Mouse (Mus musculus) thymus, adult 18-20 months (tissue): ENCODE results near the gene Lypd8.
A peak's percentile ranks its signal among the peaks of the same experiment; 100 is the strongest.
"Not testable (repeated sequence)": the region's sequence is repeated elsewhere in the genome, so short reads cannot be mapped to it uniquely, and the experiment has no call there.

Source experiments
- DNase-seq, 2 experiments: peaks; one replicate each; pipeline ENCODE4 v3.0.0; 2022; ENCODE audit warnings: mixed read lengths in 2 of 2

The Lypd8 gene

DNA sequence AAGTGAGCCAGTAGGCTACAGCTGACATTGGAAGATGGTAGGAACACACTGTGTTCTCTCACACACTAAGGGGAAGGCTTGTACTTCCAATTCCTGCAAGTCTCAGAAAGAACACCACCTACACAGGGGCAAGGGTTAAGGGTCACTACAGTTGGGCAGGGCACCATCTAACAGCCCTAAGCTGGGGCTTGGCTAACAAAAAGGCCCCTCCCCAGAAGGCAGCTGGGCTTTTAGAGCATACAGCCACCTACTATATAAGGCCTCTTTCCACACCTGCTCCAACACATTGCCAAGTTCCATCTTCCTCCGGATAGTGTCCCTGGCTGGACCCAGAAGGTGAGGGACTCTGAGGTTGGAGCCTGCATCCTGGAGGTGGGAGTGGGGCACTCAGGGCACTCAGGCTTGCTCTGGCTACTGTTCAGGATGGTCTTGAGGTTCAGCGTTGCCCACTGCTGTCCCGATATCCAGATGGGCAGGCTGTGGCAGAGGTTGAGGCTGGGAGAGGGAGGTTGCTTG is at the start of gene Lypd8:
Lypd8 (plus strand) TSS at position 281 of the 516 bp plus-strand sequence.
- no peak for DNase-seq

DNA sequence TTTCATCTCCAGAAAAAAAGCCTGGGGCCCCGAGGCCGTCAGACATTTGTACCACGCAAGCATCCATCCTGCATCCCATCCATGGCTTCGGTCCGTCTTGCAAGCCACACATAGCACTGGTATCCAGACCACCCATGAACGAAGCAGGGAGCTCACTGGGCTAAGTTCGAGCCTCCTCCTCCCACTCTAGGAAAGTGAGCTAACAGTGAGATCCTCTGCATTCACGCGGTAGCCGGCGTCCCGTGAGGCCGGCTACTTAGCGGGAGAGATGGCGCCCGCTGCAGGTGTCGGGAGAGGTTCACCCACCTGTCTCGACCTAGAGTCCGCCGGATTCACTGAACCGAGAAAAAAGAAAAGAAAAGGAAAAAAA is 49.0 kb upstream of the Lypd8 start:
- DNase-seq = peak in 1 of 2 experiments; percentile 30

DNA sequence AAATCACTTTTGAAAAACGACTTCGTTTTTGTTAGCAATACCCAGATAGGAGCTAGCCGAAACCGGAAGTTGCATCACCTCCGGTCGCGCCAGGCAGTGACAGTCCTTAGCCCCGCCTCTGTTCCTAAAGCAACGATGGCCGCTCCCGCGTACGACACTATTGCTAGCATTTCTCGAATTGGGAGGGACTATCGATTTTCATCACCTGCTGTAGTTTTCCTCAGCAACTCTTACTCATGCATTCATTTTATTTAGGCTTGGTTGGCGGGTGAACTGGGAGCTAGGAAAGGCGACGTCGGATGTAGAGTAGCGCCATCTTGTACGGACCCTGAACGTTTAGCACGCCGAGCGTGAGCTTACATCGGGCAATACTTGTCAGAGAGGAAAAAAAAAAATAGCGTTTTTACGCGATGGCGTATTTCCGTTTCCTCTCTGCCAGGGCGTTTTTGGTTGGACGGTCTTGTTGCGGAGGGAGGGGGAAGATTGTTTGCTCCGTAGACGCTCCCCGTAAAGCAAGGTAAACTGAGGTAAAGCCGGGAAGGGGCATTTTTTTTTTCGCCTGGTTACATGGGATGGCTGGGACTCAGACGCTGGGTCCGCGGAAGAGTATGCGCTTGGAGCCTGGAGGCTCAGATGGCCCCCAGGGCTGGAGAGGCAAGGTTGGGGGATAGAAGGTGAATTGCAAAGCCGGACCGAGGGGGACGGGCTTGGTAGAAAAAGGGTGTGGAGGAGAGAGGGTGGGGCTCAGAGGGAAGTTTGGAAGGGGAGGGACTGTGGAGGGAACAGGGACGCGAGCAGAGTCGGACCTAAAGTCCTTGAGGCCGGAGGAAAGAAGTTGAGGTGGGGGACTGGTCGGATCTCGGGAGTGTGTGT is 48.3 kb upstream of the Lypd8 start, which contains the start of the genes Zfp672 and Sh3bp5l:
Zfp672 (minus strand) TSS at position 64 of the 873 bp plus-strand sequence.
Sh3bp5l (plus strand) TSS at position 449 of the 873 bp plus-strand sequence.
- DNase-seq = peak; percentile 70 to 84

DNA sequence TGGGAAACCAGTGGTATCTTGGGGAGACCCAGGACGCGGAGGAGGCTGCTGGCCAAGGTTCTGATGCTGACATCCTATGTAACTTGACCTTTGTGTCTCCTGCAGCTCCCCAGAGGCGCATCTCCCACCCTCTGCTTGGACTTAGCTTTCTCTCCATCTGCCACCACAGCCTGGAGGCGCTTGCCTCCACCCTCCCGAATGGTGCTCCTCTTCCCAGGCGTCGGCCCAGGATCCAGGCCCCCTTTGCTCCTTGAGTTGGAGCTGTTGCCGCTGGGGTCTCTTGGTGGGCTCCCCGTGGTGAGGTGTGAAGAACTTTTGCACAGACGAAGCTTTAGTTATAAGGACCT is 47.7 kb upstream of the Lypd8 start:
- DNase-seq = no peak

DNA sequence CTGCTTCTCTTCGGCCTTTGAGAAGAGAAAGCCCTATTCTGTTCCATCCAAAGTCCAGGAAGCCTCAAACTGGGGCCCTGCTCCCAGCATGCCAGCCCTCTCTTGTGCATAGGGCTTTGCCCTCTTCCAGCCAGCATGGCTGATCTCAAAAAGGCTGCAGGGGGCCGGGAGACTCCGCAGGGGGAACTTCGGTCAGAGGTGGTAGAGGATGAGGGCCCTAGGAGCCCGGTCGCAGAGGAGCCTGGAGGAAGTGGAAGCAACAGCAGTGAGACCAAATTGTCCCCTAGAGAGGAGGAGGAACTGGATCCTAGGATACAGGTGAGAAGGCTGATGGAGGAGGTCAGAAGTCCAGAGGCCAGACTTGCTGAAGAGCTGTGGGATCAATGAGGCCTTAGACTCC is 47.3 kb upstream of the Lypd8 start:
- no peak for DNase-seq

DNA sequence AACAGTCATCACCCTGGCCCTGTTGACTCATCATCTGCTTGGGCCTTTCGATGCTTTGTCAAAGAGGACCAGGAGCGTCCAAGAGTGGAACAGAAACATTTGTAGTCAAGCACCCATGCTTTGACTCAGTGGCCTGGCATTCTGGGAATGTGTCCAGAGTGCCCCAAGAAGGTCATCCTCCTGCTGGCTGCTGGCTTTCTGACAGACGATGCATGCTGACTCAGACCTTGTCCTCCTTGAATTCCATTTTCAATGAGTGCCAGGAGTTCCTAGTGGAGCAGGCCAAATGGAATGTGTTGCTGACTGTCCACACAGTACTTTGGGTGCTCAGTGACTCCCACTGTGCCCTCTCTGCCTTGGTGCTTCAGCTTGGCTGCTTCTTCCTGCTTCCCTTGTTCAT is 44.1 kb upstream of the Lypd8 start:
- no peak for DNase-seq

DNA sequence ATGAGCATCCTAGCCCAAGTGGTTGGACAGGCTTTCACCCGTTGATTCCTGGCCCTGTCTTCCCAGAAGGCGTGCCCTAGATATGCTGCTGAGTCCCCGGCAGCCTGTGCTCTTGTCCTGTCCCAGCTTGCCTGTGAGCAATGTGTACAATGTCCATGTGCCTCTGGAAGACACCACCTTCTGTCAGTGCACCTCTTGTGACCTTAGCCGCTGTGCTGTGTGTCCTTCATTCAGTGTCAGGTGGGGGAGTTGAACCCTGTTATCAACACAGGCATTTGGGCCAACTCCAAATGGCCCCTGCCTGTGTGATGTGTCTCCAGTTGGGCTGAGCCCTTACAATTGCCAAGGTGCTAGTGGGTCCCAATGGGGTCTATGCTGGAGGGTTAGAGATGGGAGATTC is 32.1 kb upstream of the Lypd8 start:
- no peak for DNase-seq

DNA sequence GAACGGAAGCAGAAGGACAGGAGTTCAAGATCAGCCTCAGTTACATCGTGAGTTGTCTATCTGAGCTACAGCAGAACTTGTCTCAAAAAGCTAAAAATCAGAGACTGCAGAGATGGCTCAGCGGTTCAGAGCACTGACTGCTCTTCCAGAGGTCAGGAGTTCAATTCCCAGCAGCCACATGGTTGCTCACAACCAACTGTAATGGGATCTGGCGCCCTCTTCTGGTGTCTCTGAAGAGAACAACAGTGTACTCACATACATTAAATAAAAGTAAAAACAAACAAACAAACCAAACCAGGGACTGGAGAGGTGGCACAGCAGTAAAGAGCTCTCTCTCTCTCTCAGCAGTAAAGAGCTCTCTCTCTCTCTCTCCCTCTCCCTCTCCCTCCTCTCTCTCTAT is 28.2 kb upstream of the Lypd8 start:
- no peak for DNase-seq

DNA sequence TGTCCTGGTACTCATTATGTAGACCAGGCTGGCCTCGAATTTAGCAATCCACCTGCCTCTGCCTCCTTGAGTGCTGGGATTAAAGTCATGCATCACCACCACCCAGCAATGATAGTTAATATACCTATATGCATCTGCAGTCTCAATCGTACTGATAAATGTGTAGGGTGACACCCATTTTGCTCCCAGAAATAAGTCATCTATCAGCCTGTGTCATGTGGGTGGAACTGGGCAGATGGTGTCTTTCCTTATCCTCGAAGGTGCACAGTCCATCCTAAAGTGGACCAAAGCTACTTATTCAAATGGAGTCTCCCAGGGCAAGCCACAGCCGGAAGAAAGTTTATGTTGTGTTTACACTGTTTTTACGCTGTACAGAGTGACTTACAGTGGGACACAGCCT is 27.7 kb upstream of the Lypd8 start:
- no peak for DNase-seq

DNA sequence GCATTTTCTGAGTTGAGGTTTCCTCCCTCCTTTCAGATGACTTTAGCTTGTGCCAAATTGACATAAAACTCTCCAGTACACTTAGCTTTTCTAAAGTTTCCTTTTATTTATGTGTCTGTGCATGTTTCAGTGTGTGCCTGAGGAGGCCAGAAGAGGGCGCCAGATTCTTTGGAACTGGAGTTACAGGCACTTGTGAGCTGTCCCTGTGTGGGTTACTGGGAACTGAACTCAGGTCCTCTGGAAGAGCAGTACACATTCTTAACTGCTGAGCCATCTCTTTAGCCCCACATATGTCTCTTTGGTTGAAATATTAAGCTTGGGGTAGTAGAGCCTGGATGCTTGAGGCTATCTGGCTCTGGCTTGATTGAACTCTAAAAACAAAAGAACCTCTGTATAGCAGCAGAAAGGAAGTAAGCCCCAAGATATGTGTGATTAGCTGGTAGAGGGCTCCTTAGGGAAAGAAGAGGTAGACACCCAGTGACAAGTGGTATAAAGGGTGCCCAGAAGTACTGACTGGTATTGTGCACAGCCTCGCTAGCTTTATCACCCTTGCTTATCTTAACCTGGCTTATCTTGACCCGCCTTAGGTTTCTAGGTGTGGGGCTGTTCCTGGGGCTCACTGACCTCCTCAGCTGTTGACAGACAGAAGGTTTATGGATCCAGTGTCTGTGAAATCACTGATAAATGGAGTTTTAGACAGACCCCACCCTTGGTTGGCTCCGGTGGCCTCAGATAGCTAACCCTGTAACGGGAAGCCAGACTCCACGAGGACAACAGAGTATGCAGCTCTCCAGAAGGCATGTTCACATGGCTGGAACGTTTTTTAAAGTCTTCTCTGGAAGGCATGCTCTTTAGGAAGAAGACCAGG is 25.9 kb upstream of the Lypd8 start:
- no peak for DNase-seq

DNA sequence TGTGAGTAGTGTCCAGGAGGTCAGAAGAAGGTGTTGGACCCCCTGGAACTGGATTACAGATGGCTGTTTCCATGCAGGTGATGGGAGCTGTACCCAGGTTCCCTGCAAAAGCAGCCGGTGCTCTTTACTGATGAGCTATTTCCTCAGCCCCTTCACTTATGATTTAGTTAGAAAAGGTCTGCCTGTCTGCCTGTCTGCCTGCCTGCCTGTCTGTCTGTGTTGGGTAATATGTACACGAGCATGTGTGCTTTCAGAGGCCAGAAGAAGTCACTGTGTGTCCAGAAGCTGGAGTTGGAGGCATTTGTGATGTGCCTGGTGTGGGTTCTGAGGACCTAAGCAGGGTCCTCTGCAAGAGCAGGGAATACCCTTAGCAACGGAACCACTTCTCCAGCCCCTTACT is 25.1 kb upstream of the Lypd8 start:
- no peak for DNase-seq

DNA sequence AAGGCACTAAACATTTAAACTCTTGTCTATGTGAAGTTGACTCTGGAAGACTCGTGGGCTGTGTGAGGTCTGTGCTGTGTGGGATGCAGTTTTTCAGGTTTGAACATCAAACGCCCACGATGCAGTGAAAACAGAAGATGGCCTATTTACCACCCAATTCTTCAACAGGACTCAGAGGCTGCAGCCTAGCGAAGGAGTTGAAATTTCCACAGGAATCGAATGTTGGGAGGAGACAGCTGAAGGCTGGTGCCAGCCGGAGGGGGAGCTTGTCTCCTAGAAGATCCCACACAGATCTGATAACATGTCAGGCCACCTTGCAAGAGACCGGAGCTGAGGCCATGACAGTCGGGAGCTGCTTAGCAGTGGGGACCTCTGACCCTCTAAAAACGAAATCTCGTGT is 24.4 kb upstream of the Lypd8 start:
- DNase-seq = no peak

DNA sequence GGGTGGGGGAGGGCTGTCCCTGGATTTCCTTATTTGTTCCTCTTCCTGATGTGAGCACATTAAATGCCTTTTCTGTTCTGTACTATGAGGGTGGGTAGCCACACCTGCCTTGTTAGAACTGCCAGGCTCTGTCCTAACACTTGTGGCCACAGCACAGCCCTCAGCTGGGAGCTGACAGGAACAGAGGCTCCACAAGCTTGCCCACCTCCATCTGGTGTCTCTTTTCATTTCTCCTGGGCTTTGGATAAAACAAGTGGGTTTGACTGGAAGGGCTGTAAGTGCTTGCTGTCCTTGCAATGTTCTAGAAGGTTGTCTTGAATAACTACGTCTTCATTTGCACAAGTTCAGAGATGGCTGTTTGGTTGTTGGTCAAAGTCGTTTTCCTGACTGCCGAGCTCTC is 23.9 kb upstream of the Lypd8 start:
- DNase-seq = no peak

DNA sequence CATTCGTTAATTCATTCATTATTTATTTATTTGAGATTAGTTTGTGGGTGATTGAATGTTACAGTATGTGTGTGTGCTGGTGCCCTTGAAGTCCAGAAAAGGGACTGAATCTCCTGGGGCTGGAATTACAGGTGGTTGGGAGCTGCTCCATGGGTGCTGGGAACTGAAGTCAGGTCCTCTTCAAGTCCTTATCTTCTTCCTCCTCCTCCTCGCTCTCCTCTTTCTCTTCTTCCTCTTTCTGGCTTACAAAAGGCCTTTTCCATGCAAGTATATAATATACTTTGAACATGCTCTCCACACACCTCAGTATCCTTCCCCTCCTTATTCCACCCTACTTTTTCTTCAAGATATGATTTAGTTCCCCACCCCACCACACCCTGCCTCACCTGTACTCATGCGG is 21.8 kb upstream of the Lypd8 start:
- DNase-seq = no peak

DNA sequence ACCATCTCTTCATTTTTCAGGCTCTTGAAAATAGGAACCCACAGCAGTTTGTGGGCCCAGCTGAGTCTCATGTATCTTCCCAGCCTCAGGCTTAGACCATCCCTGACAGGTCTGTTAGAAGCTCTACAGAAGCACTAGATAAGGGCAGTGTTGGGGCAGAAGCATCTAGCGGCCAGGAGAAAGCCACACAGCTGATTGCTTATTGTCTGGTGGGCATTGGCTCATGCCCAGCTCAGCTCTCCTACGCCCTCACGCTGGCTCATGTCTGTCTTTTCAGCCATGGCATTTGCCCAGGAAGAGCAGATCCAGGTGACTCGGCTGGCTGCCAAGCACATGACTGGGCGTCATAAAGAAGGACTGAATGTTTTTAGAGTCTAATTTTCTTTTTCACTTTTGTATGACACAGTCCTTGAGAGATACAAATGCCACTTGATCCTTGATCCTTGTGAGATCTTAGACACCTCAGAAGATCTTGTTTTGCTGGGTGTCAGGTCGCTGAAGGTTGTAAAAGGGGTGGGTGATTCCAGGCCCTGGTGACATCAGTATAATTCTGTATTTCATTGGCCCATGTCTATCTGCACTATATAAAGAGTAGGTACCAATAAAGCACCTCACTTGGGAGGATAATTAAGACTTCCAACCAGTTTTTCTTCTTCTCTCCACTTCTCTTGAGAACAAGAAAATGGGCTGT is 20.9 kb upstream of the Lypd8 start:
- no peak for DNase-seq

DNA sequence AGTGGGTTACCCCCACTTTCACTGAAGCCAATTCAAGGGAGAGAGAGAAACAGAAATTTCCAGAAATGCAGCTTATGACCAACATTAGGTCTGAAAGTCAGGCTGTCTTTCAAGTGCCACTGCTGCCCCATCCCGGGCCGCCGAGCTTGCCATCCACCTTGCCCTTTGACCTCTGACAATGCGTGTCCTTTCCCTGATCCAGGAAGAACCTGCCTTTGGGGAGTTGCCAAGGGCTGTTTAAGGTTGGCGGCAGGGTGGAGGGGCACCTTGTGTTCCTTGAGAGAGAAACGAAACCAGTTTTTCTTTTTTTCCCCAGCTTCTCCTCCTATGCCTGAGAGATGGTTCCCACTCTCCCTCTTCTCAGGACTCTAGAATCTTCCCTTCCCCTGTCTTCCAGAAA is 16.3 kb upstream of the Lypd8 start:
- not testable (repeated sequence) for DNase-seq

DNA sequence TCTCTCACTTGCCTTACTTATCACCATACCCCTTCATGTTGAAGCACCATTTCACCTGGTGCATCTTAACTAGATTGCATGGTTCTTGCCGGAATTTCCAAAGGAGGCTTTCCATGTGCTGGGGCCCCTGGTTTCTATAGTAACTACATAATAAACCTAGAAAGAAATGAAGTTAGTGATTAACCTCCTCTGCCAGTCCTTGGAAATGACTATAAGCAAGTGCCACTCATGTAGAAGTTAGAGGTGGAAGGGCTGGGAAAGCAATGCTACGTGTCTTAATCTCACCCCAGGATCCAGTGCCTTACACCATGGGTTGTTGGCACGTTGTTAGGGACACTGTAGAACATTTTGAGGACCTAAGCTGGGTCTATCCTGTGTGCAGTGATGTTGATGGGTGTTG is 14.4 kb upstream of the Lypd8 start:
- no peak for DNase-seq

DNA sequence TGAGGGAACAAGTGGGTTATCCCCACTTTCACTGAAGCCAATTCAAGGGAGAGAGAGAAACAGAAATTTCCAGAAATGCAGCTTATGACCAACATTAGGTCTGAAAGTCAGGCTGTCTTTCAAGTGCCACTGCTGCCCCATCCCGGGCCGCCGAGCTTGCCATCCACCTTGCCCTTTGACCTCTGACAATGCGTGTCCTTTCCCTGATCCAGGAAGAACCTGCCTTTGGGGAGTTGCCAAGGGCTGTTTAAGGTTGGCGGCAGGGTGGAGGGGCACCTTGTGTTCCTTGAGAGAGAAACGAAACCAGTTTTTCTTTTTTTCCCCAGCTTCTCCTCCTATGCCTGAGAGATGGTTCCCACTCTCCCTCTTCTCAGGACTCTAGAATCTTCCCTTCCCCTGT is 12.7 kb upstream of the Lypd8 start:
- not testable (repeated sequence) for DNase-seq

DNA sequence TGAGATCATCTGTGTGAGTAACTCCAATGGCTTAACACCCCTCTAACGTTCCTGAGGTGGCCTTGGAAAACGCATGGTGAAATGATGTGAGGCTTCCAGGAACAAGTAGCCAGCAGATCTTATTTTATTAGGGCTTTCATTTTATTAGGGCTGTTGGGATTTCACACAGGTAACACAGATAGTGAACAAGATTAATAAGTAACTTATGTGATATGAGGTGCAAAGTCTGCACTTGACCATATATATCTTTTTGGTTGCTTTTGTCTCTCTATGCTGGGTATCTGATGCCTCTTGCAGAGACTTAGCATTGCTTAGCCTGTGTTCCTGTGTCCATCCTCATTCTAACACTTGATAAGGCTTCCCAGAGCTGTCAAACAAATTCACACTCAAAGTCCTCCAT is 1.6 kb upstream of the Lypd8 start:
- DNase-seq = no peak

DNA sequence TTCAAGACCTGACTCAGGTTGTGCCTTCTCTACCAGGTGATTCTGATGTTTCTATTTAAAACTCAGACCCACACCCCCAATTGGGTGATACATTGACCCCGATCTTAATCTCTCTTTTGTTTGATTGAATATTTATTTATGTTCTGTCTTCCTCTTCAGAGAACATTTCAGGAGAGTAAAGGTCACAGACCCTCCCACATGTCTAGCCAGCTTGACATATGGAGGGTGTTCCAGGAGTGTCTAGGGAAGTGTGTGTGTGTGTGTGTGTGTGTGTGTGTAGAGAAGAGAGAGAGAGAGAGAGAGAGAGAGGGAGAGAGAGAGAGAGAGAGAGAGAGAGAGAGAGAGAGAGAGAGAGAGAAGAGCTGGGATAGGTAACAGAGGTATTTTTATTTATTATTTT is 1.2 kb upstream of the Lypd8 start:
- no peak for DNase-seq

DNA sequence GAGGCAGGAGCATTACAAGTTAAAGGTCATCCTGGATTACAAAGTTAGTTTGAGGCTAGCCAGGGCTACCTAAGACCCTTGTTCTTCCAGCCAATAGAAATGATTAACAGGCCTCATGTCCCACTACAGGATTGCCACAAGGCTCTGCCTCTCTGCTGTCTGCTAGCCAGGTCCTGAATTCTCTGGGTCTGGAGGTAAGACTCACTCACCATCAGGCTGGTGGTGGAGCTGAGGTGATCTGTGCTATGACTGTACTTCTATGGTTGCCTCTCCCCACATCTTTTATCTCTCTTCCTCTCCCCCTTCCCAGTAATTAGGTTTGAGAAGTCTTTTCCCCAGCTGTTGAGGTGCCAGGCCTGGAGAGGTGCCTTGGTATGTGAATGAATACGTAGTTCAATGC is 673 bp downstream of the Lypd8 start:
- DNase-seq = no peak

DNA sequence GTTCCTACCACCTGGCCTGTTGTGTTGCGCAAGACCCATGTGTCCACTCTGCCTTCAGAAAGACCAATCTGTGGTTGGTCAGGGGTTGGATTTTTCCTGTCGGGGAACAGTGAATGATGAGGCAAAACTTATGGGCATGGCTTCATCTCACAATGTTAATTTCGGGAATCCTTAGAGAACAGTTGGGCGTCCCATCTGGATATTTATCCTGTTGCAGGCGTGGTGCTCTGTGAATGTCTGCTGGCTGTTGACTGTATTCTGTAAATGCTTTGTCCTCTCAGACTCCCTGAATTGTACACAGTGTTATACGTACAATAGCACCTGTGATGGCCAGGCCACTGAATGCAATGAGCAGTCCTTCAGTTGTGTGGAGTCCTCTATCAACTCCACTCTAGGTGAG is 3.6 kb downstream of the Lypd8 start:
- no peak for DNase-seq

DNA sequence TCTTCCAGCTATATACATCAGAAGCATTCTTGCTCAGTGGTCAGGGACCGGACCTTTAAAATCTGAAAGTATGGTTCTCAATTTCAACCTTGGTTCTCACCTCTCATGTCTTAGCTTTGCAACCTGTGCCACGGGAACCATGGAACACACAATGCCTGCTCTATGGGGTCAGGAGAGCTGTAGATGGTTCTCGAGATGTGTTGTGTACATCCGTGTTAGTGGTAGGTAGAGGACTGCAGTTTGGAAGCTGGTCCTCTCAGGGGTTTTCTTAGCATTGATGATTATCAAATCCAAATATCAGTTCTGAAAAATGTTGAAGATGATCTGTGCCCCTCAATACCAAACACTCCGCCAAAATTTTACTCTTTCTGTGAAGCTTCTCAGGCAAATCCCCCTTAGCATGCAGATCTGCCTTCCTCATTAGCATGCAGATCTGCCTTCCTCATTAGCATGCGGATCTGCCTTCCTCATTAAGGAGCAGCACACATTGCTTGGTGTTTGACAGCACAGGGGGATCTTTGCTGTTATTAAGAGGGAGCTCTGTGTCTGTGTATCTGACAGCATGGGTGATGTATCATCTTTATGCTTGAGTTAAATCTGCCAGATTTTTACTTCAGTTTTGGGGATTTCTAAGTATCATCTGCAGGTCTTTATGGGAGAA is 21.3 kb downstream of the Lypd8 start:
- no peak for DNase-seq
